Mouse (Mus musculus) hindbrain, embryonic 10.5 days (tissue): ENCODE measurements around the gene Lyrm1. TPM values are rescaled to one million over a fixed set of nuclear protein-coding genes. Genes with fewer than 3 reads are reported as not detected.

Experiments
- DNase-seq: peaks from one replicate; pipeline ENCODE4 v3.0.0-alpha.2; 2017; ENCODE audit warnings: low spot score
- H3K27ac ChIP-seq: fragments of 300-500 bp; sonication (generic); 2 replicates; pipeline ENCODE4 v1.5.1; 2016; ENCODE audit warnings: mild to moderate bottlenecking, moderate library complexity
- H3K27me3 ChIP-seq: fragments of 300-500 bp; sonication (generic); 2 replicates; pipeline ENCODE4 v1.6.1; 2016; ENCODE audit warnings: mild to moderate bottlenecking; ENCODE audit not compliant: poor library complexity, insufficient read depth, severe bottlenecking
- H3K36me3 ChIP-seq: fragments of 300-500 bp; sonication (generic); 2 replicates; pipeline ENCODE4 v1.6.1; 2016; ENCODE audit warnings: mild to moderate bottlenecking, moderate library complexity
- H3K4me1 ChIP-seq: fragments of 300-500 bp; sonication (generic); replicated peaks from 2 replicates; pipeline ENCODE4 v1.6.1; 2016; ENCODE audit warnings: mild to moderate bottlenecking
- H3K4me3 ChIP-seq: fragments of 300-500 bp; sonication (generic); 2 replicates; pipeline ENCODE4 v1.5.1; 2016; ENCODE audit warnings: mild to moderate bottlenecking, moderate library complexity
- H3K9me3 ChIP-seq: fragments of 300-500 bp; sonication (generic); 2 replicates; pipeline ENCODE4 v1.6.1; 2016; ENCODE audit warnings: mild to moderate bottlenecking, moderate library complexity
- WGBS: fragments of 180-500 bp; shearing (Covaris S2); methylation state at CpG from one replicate; pipeline ENCODE4 v1.1.7; 2016; 5-methylcytosine and 5-hydroxymethylcytosine counted together
- polyA plus RNA-seq: library from polyadenylated mRNA; unstranded; fragments of >200 nt; fragmentation: Nextera tagmentation; extraction: Ambion mirVana; gene quantifications from 2 replicates; pipeline ENCODE4 v1.2.1, GENCODE M21; 2016

Gene Lyrm1
- polyA plus RNA-seq, 1 experiment from 2014 or later: 14.3 TPM

DNA sequence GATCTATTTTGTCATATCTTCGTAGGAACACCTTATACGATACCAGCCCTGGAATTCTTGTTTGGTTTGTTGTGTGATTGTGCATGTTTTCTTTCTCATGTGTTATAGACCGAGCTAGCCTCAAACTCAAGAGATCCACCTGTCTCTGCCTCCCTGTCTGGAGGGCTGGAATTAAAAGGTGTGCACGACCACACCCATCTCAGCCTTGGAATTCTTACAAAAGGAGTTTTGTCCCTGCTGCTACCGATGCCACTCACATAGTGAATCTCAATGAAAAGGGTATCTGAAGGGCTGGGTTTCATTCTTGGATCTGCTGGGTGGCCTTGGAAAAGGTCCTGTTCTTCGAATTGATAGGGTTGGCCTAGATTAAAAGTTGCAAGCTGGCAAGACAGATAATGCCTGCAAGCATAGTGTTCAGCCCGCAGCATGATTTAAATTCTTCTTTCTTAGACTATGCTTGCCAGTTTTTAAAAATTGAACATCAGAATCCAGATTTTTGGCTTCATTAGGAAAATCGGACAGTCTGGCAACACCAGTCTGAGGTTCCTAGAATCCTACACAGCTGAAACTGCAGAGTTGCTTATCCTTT lies 2.0 kb downstream of the Lyrm1 start:
- Histone ChIP-seq H3K4me1 (peaks cover 30% of the 10 kb centered on the region), H3K27me3 (no peaks in the 10 kb centered on the region), H3K9me3 (no peaks in the 10 kb centered on the region), H3K36me3 (no peaks in the 10 kb centered on the region), H3K27ac (no peak overlapping the region), H3K4me3 (no peak overlapping the region)
- DNase-seq: no peak
- 90% methylated on average over 8 of the region's 8 CpGs for WGBS

DNA sequence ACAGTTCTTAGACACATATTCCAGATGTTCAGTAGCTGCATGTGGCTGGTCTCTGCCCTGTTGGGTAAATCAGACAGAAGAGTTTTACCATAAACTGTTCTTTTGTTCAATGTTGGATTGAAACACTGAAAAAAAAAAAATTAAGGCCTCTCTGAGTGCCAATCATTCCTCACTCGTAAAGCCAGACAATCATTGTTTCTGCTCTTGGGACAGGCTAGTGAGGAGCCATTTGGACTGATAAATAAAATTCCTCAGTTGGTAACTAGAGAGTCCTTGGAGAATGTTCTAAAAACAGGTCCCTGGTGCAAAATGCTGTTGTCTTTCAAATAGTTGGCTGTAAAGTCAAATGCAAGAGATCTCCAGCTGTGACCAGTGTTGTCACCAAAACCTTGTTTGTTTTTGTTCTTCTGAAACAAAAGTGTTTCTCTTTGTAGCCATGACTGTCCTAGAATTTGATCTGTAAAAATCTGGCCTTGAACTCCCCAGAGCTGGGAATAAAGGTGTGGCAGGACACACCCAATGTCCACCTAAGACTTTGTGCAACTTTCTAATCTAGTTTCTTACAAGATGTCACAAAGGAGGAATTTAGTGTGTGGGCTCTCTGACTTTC lies 2.7 kb downstream of the Lyrm1 start:
- WGBS: 56% methylated on average over 1 of the region's 1 CpGs
- no peak for DNase-seq
- no peak overlapping the region for H3K27ac ChIP-seq
- H3K4me1 ChIP-seq: peaks cover 30% of the 10 kb centered on the region
- H3K4me3 ChIP-seq: no peak overlapping the region
- H3K36me3 ChIP-seq: no peaks in the 10 kb centered on the region
- H3K27me3 ChIP-seq: no peaks in the 10 kb centered on the region
- no peaks in the 10 kb centered on the region for H3K9me3 ChIP-seq

DNA sequence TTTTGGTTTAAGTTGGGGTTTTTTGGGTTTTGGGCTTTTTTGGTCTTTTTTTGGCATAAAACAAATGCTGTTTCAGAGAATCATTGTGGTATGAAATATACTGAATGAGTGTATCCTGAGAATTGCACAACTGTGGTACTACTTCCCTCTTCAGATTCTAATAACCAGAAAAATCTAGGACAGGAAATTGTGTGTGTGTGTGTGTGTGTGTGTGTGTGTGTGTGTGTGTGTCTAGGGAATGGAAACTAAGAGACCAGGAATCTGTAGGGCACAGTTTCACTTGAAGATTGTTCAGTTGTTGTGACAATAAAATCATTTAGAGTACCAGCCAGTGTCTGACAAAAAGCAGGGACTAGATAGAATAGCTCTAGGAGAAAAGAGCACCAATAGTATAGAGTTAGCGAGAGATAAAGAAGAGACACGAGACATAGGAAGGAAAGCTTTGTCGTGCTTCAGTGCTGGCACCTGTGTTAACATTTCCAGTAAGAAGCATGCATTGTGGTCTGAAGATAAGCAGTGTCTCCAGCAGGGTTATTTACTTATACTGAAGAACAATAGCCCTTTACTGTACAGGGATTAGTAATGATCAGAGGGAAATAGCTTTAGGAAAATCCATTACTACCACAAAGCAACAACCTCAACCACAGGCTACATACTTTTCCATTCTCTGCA lies 3.9 kb downstream of the Lyrm1 start:
- Histone ChIP-seq H3K27ac (no peak overlapping the region), H3K9me3 (no peaks in the 10 kb centered on the region), H3K4me1 (peaks cover 21% of the 10 kb centered on the region), H3K4me3 (no peak overlapping the region), H3K27me3 (no peaks in the 10 kb centered on the region), H3K36me3 (no peaks in the 10 kb centered on the region)
- DNase-seq: no peak
- WGBS: 85% methylated on average over 3 of the region's 3 CpGs

DNA sequence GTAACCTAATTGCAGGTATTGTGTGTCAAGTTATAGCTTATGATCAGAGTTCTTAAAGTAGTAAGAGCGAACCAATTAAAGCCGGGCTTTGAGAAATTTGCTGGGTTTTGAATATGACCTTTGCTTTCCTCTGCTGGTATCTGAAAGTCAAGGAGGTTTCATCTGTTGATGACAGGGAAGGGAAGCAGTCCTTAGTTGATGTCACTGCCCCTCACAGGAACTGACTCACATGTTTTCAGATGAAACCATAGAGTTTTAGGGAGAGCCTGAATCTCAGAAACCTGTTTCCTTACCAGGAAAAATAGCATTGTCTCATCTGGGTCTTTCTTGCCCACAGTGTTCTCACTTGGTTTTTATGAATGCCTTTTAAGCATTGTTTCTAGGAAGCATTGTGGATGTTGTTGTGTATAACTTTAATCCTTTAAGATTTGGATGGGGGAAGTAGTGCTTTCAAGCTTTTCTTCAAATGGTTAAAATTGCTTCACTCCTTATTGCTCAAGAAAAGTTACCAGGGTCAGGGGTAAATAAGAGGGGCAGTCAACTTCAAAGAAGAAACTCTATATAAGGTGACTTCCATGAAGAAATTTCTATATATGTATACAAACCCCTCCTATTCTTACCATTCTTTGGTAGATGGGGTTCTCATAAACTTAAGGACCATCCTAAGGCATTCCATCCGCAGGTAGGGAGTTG lies 11.0 kb downstream of the Lyrm1 start:
- H3K9me3 ChIP-seq: no peaks in the 10 kb centered on the region
- 94% methylated on average over 3 of the region's 3 CpGs for WGBS
- H3K36me3 ChIP-seq: no peaks in the 10 kb centered on the region
- no peak overlapping the region for H3K4me3 ChIP-seq
- no peaks in the 10 kb centered on the region for H3K4me1 ChIP-seq
- DNase-seq: no peak
- no peaks in the 10 kb centered on the region for H3K27me3 ChIP-seq
- no peak overlapping the region for H3K27ac ChIP-seq

DNA sequence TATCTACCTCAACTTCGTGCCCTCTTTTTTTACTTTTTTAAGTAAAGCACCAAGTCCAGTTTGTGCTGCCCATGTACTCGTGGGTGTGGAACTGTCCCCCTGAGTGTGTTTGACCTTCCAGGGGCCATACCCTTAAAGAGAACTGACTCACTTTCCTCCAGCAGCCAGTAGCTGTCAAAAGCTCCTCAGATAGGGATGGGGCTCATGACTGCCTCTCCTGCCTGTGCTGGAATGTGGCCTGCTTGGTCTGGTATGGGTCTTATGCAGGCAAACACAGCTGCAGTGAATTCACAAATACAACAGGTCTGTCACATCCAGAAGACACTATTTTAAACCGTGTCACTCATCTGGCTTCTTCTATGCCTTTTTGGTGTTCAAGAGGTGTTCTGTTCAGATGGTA lies 16.1 kb downstream of the Lyrm1 start:
- Histone ChIP-seq H3K4me3 (no peak overlapping the region), H3K27ac (no peak overlapping the region), H3K36me3 (no peaks in the 10 kb centered on the region), H3K9me3 (no peaks in the 10 kb centered on the region), H3K4me1 (no peaks in the 10 kb centered on the region), H3K27me3 (no peaks in the 10 kb centered on the region)
- WGBS: 80% methylated on average over 3 of the region's 3 CpGs
- no peak for DNase-seq

DNA sequence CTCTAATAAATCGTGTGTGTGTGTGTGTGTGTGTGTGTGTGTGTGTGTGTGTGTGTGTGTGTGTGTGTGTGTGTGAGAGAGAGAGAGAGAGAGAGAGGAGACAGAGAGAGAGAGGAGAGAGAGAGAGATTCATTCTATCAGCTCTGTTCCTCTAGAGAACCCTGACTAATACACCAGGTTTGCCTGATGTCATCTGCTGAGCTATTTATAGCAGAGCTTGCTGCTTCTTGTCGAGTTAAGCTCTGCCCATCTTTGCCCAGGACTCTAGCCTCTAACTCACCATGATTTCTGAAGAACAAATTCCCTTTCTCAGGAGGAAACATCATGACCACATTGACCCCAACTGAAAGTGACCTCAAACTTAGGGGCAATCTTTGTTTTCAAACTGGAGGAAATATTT lies 24.8 kb downstream of the Lyrm1 start:
- WGBS: 72% methylated on average over 2 of the region's 2 CpGs
- no peaks in the 10 kb centered on the region for H3K4me1 ChIP-seq
- DNase-seq: no peak
- no peaks in the 10 kb centered on the region for H3K9me3 ChIP-seq
- H3K27ac ChIP-seq: no peak overlapping the region
- no peak overlapping the region for H3K4me3 ChIP-seq
- H3K27me3 ChIP-seq: no peaks in the 10 kb centered on the region
- H3K36me3 ChIP-seq: no peaks in the 10 kb centered on the region

DNA sequence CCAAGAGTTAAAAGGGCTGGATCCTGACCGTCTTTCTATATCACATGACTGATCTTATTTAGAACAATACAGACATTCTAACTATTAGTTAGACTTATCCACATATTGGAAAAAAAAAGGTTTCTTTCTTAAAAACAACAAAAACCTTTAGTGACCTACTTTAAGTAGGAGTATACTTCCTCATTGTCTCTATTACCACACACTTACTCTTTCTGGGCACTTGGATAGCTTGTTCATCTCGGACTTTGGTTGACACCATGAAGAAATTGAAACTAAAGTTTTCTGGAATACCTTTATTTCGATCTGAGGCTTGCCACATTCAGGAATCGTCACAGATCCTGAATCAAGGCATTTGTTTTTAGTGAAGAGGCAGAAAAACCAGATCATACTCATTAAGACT lies 25.4 kb downstream of the Lyrm1 start:
- DNase-seq: no peak
- Histone ChIP-seq H3K4me3 (no peak overlapping the region), H3K9me3 (no peaks in the 10 kb centered on the region), H3K27ac (no peak overlapping the region), H3K4me1 (no peaks in the 10 kb centered on the region), H3K36me3 (no peaks in the 10 kb centered on the region), H3K27me3 (no peaks in the 10 kb centered on the region)
- 85% methylated on average over 4 of the region's 4 CpGs for WGBS

DNA sequence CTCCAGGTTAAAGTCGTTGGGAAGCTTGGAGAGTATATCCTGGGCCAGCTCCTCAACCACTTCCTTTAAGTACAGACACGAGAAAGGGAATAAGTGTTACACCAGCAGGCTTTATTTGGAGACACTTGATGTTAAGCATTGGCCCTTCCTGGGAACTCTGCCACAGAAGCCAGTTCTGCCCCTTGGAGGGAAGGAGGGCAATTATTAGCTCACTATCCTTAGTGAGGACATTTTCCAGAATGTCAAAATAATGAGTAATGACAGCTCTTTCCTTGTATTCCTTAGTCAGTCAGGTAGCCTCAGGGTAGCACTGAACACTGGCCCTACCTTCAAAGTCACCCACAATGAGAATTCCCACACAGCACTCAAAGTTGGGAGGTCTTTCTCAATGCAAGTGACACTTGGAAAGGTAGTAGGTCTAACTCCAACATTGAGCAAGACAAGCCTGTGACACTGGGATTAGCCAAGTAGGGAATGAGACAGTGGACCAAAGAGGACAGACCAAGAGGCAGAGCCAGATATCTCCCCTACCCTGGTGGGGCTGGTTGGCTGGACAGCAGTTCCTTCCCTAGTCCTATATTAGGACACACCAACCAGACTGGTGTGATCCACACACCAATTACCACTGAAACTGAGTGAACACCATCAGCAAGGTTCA lies 33.3 kb downstream of the Lyrm1 start:
- Histone ChIP-seq H3K27me3 (no peaks in the 10 kb centered on the region), H3K4me3 (no peak overlapping the region), H3K4me1 (no peaks in the 10 kb centered on the region), H3K27ac (no peak overlapping the region), H3K9me3 (no peaks in the 10 kb centered on the region), H3K36me3 (no peaks in the 10 kb centered on the region)
- no peak for DNase-seq
- 84% methylated on average over 2 of the region's 2 CpGs for WGBS

DNA sequence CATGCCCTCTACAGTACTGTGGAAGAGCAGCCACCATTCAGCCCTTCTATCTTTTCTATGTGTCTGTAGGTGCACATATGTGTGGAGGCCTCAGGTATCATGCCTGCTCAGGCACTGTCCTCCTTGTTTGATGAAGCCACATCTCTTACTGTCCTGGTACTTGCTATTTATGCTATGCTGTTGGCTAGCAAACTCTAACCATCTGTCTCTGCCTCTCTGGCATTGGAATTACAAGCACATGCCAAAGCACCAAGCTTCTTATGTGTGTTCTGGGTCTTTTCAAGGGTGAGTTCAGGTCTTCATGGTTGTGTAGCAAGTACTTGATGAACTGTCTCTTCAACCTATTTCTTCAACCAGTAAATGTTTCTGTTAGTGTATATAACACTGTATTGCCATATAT lies 40.7 kb downstream of the Lyrm1 start:
- Histone ChIP-seq H3K9me3 (no peaks in the 10 kb centered on the region), H3K27me3 (no peaks in the 10 kb centered on the region), H3K27ac (no peak overlapping the region), H3K4me1 (no peaks in the 10 kb centered on the region), H3K36me3 (no peaks in the 10 kb centered on the region), H3K4me3 (no peak overlapping the region)
- no peak for DNase-seq

DNA sequence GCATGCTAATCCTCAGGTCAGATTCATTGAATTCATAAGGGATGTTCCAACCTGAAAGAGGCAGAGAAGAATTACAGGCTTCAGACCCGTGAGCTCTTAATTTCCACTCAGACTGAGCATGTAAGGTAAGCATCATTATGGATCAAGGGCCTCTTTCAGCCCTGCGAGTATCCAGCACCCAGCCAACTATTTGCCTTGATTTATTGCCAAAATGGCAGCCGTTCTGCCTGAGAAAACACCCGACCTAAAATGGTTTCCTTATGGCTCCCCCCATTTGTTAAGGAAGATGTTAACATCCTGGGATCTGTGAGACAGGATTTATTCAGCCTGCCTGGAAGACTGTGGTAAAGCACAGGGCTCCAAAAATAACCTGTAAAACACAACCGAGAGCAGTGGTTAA lies 41.4 kb downstream of the Lyrm1 start:
- DNase-seq: no peak
- 87% methylated on average over 5 of the region's 5 CpGs for whole genome bisulfite sequencing
- no peaks in the 10 kb centered on the region for H3K27me3 ChIP-seq
- no peak overlapping the region for H3K4me3 ChIP-seq
- H3K9me3 ChIP-seq: no peaks in the 10 kb centered on the region
- no peak overlapping the region for H3K27ac ChIP-seq
- no peaks in the 10 kb centered on the region for H3K36me3 ChIP-seq
- H3K4me1 ChIP-seq: no peaks in the 10 kb centered on the region

DNA sequence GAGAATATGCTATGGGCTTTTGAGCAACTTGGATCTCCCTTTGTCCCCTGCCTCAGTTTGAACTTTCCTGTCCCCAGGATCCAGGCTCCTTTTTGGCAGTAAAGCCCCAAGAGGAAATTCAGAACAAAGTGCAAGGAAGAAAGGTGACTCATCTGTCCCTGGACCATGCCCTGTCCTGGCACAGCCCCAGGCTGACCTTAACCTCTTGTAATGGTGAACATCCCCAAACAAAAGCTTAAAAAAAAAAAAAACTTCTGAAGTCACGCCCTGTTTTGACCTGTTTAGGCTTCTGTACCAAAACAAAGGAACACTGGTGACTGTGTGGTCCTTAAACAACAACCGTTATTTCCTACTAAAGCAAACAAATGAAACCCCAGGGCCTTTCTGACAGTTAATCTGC lies 45.9 kb downstream of the Lyrm1 start:
- H3K4me1 ChIP-seq: no peaks in the 10 kb centered on the region
- WGBS: 54% methylated on average over 2 of the region's 2 CpGs
- no peaks in the 10 kb centered on the region for H3K36me3 ChIP-seq
- no peak overlapping the region for H3K27ac ChIP-seq
- no peaks in the 10 kb centered on the region for H3K9me3 ChIP-seq
- no peak for DNase-seq
- H3K4me3 ChIP-seq: no peak overlapping the region
- no peaks in the 10 kb centered on the region for H3K27me3 ChIP-seq

DNA sequence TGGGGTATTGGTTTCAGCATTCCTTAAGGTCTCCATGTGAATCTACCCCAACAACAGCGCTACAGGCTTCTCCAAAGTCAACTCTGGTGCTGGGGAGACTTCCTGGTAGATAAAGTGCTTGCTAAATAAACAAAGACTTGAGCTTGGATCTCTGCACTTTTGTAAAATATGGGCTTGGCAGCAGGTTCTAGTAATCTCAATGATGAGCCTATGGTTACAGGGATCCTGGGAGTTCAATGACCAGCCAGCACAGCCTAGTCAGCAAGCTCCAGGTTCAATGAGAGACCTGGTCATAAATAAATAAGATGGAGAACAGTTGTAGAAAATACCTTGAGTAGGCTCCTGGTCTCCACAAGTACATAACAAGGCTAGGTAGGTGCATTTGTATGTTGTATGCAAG lies 58.4 kb downstream of the Lyrm1 start:
- no peaks in the 10 kb centered on the region for H3K27me3 ChIP-seq
- H3K27ac ChIP-seq: no peak overlapping the region
- H3K36me3 ChIP-seq: no peaks in the 10 kb centered on the region
- H3K4me1 ChIP-seq: no peaks in the 10 kb centered on the region
- H3K9me3 ChIP-seq: no peaks in the 10 kb centered on the region
- WGBS: 89% methylated on average over 1 of the region's 1 CpGs
- H3K4me3 ChIP-seq: no peak overlapping the region
- no peak for DNase-seq

DNA sequence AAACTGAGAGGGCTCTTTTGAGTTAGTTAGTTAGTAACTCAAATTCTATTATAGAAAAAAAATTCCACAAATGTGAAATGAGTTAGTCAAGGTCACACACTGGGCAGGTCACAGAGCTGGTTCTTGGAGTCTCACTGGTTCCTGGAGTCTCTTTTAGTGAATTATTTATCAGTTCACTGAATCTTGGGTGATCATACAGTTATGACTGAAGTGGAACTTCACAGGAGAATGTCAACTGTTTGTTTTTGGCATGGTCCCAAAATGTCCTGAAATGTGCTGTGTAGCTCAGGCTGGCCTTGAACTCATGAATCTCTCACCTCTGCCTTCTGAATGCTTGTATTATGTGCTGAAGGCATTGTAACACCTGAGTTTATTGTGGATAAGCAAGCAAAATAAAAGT lies 61.8 kb downstream of the Lyrm1 start:
- H3K36me3 ChIP-seq: no peaks in the 10 kb centered on the region
- no peaks in the 10 kb centered on the region for H3K9me3 ChIP-seq
- H3K27me3 ChIP-seq: no peaks in the 10 kb centered on the region
- no peak overlapping the region for H3K27ac ChIP-seq
- no peaks in the 10 kb centered on the region for H3K4me1 ChIP-seq
- H3K4me3 ChIP-seq: no peak overlapping the region
- no peak for DNase-seq
